Mouse (Mus musculus) heart, postnatal 0 days (tissue): ENCODE results near the gene Vgll4. TPM values are rescaled to one million over a fixed set of nuclear protein-coding genes. Genes with fewer than 3 reads are reported as not detected.

Experiments
- ATAC-seq: fragments of 200-750 bp; cut with Nextera tagmentation; 2 replicates; pipeline ENCODE4 v1.8.0; 2017; ENCODE audit warnings: low read depth, moderate number of reproducible peaks, moderate library complexity; ENCODE audit not compliant: insufficient read depth
- DNase-seq: peaks from one replicate; pipeline ENCODE4 v3.0.0-alpha.2; 2016; ENCODE audit warnings: low spot score
- H3K27ac ChIP-seq: fragments of 300-500 bp; sonication (generic); 2 replicates; pipeline ENCODE4 v1.5.1; 2014; ENCODE audit warnings: low read depth, mild to moderate bottlenecking
- H3K27me3 ChIP-seq: fragments of 300-500 bp; sonication (generic); 2 replicates; pipeline ENCODE4 v1.6.1; 2014; ENCODE audit warnings: low read length, mixed read lengths; ENCODE audit not compliant: control insufficient read depth, insufficient read depth
- H3K36me3 ChIP-seq: fragments of 300-500 bp; sonication (generic); replicated peaks from 2 replicates; pipeline ENCODE4 v1.6.1; 2014; ENCODE audit warnings: low read length, mixed read lengths; ENCODE audit not compliant: control insufficient read depth, insufficient read depth
- H3K4me1 ChIP-seq: fragments of 300-500 bp; sonication (generic); 2 replicates; pipeline ENCODE4 v1.6.1; 2014; ENCODE audit warnings: antibody characterized with exemption; ENCODE audit not compliant: control insufficient read depth, insufficient read depth
- H3K4me2 ChIP-seq: fragments of 300-500 bp; sonication (generic); 2 replicates; pipeline ENCODE4 v1.6.1; 2014; ENCODE audit warnings: low read depth, mild to moderate bottlenecking, low read length, moderate library complexity
- H3K4me3 ChIP-seq: fragments of 300-500 bp; sonication (generic); 2 replicates; pipeline ENCODE4 v1.5.1; 2014; ENCODE audit warnings: low read depth, low read length
- H3K9ac ChIP-seq: fragments of 300-500 bp; sonication (generic); replicated peaks from 2 replicates; pipeline ENCODE4 v1.6.1; 2014; ENCODE audit warnings: low read depth, low read length, mixed read lengths
- H3K9me3 ChIP-seq: fragments of 300-500 bp; sonication (generic); replicated peaks from 2 replicates; pipeline ENCODE4 v1.6.1; 2016; ENCODE audit warnings: low read length; ENCODE audit not compliant: control insufficient read depth
- CTCF ChIP-seq: IDR thresholded peaks from 2 replicates; pipeline ENCODE4 v1.5.1; 2016; ENCODE audit warnings: antibody characterized with exemption, control low read depth, low read depth
- EP300 ChIP-seq: IDR thresholded peaks from 2 replicates; pipeline ENCODE4 v1.6.1; 2016; ENCODE audit warnings: antibody characterized with exemption, low read depth
- WGBS: fragments of 180-500 bp; shearing (Covaris S2); extraction: QIAGEN DNeasy Blood & Tissue Kit; methylation state at CpG from one replicate; pipeline ENCODE4 v1.1.7; 2014; 5-methylcytosine and 5-hydroxymethylcytosine counted together
- polyA plus RNA-seq: library from polyadenylated mRNA; unstranded; fragments of >200 nt; fragmentation: Nextera tagmentation; extraction: Ambion mirVana; gene quantifications from 2 replicates; pipeline ENCODE4 v1.2.1, GENCODE M21; 2015
- total RNA-seq: library from RNA; depleted of rRNA; stranded (reverse); fragments of >200 nt; gene quantifications from 2 replicates; pipeline ENCODE4 v1.2.3, GENCODE M21; 2014; ENCODE audit warnings: low replicate concordance

The Vgll4 gene
- total and polyA plus RNA-seq, 2 experiments from 2014 or later = 38.8 to 52.2 TPM

DNA sequence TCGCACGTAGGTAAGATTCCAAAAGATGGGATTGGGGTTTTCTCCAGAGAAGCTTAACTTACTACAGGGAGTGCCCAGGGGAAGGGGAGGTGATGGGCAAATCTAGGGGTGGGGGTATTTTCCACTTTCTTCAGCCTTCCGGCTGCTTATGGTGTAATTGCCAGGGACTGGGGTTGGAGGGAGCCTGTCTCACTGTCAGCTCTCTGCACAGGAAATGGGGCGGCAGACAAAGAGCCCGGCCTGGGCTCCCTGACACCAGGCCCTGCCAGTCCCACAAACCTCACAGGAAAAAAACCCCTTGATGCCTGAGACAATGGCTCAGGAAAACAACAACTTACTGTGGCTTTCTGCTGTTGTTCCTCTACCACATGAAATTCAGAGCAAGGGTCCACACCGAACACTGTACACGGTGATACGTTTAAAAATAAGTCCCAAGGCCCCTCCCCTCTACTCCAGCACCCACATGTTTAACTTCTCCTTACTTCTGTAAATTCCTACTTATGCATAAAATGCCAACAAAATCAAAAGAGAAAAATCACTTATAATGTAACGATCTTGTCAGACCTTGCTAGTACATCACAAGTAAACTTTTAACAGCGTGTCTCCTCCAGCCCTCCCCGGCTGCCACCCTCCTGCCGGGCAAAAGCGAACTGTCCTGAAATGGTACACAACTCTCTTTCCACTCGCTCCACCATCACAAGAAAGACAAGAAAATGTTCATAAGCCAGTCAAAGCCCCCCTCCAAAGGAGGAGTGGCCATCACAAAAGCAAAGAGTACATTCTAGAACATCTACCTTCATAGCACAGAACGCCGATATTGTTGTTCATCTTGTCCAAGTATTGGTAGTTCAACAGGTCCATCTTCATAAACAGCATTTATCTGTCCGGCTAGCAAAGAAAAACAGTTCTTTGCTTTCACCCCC, 49.0 kb downstream of the Vgll4 start:
- Histone ChIP-seq H3K9ac (peak overlapping the region; percentile 79), H3K27ac (peak overlapping the region; percentile 93), H3K4me1 (peaks cover 39% of the 10 kb centered on the region), H3K36me3 (no peaks in the 10 kb centered on the region), H3K9me3 (no peaks in the 10 kb centered on the region), H3K4me2 (peak overlapping the region; percentile 78), H3K27me3 (no peaks in the 10 kb centered on the region), H3K4me3 (peak overlapping the region; percentile 89)
- TF ChIP-seq EP300 = no peak
- no peak for TF ChIP-seq CTCF
- WGBS = under 1% methylated on average over 17 of the region's 17 CpGs
- ATAC-seq (0 out of 2 replicates have a peak, but pooled peaks have one; percentile 27), DNase-seq (peak; percentile 41)

DNA sequence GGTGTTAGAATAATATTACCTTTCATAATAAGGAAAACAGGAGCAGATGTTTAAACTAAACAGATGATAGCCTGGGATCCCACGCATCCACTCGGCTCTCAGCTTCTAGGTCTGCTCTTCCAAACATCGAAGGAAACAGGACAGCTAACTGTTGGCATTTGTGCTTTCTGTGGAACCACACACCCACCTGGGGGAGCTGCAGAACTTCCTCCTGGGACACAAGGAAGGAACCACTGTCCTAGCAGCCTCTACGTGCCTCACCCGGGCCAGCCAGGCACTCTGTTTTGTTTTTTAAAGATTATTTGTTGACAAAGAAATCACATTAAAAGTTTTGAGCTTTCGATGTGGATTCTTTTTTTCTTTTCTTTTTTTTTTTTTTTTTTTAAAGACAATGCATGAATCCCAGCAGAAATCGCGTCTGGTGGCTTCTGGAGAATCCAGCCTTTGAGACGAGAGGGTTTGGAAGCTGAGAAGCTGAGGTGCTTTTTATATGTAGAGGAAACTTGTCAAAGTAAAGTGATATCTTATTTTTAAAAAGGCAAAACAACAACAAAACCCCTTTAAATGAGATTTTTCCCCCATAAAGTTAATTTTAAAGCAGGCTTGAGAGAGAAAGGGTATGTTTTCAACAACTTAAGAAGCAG, 50.0 kb downstream of the Vgll4 start:
- Histone ChIP-seq H3K27me3 (no peaks in the 10 kb centered on the region), H3K4me1 (peaks cover 49% of the 10 kb centered on the region), H3K4me3 (peak overlapping the region; percentile 89), H3K4me2 (peak overlapping the region; percentile 78), H3K9ac (peak overlapping the region; percentile 79), H3K36me3 (0 out of 2 replicates have a peak, but pooled peaks cover 2% of the 10 kb centered on the region), H3K9me3 (no peaks in the 10 kb centered on the region), H3K27ac (peak overlapping the region; percentile 93)
- DNase-seq (no peak), ATAC-seq (no peak)
- WGBS = 6% methylated on average over 9 of the region's 9 CpGs
- no peak for TF ChIP-seq EP300
- peak; percentile 20; the same call in 1 of the 2 replicates for TF ChIP-seq CTCF

DNA sequence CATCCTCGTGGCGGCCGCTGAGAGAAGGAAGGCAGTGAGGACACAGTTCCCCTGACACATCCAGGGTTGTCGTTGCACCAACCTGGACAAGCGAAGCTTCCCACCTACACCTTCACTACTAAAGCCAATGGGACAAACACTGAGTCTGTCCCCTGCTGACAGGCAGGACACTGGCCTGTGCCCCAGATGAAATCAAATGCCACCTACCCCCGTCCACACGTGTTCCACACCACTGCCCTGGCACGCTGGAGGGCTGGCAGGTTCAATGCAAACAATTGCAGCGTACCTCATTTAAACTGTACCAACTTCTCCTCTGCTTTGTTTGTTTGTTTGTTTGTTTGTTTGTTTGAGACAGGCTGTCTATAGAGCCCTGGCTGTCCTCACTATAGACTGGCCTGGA, 50.8 kb downstream of the Vgll4 start:
- no peaks in the 10 kb centered on the region for H3K27me3 ChIP-seq
- no peak for DNase-seq
- H3K36me3 ChIP-seq = 0 out of 2 replicates have a peak, but pooled peaks cover 3% of the 10 kb centered on the region
- peak overlapping the region; percentile 1; the same call in 1 of the 2 replicates for H3K9ac ChIP-seq
- ATAC-seq = no peak
- WGBS = 52% methylated on average over 9 of the region's 9 CpGs
- no peaks in the 10 kb centered on the region for H3K9me3 ChIP-seq
- H3K4me1 ChIP-seq = peaks cover 57% of the 10 kb centered on the region
- peak overlapping the region; percentile 78 for H3K4me2 ChIP-seq
- peak overlapping the region; percentile 18 for H3K27ac ChIP-seq
- TF ChIP-seq EP300 (no peak), CTCF (no peak)
- peak overlapping the region; percentile 89 for H3K4me3 ChIP-seq

DNA sequence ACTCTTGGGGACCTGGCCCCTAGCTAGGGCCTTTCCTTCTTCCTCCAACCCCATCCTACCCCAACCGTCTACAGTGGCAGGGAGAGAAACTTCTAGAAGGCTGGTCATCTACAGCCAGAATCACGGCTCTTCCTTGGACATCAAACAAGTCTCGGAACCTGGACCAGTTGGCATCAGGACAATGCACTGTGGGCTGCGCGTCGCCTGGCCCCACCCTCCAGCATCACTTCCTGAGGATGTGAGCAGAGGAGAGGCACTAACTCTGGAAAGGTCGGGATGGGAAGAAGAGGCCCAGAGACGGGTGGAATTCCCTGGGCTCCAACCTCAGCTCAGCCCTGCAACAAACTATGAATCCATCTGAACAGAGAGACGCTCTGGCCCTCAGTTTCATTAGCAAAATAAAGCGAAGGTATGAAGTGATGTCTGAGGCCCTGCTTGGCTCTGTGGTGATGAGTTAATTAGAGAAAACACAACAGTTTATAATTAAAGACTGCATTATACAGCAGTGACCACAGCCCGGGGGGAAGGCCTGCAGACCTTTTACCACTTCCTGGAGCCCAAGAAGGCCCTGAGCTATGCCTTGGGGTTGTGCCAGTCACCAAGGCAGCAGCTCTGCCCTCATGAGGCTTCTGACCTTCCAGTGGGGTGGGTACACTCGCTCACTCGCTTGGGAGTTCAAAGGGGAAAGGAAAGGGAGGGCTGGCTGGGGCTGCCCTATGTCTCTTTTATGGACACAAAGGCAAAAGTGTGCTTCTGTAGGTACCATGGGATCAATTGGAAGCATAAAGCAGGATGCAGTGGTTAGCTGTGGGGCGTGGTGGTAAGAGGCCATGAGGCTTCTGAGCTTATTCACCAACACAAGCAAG, 51.8 kb downstream of the Vgll4 start:
- 52% methylated on average over 14 of the region's 14 CpGs for WGBS
- H3K27ac ChIP-seq = peak overlapping the region; percentile 69
- TF ChIP-seq EP300 = no peak
- TF ChIP-seq CTCF = no peak
- peak overlapping the region; percentile 89 for H3K4me3 ChIP-seq
- H3K9ac ChIP-seq = peak overlapping the region; percentile 35; the same call in 1 of the 2 replicates
- no peaks in the 10 kb centered on the region for H3K27me3 ChIP-seq
- H3K36me3 ChIP-seq = 0 out of 2 replicates have a peak, but pooled peaks cover 3% of the 10 kb centered on the region
- ATAC-seq (no peak), DNase-seq (no peak)
- no peaks in the 10 kb centered on the region for H3K9me3 ChIP-seq
- peak overlapping the region; percentile 78 for H3K4me2 ChIP-seq
- H3K4me1 ChIP-seq = peaks cover 67% of the 10 kb centered on the region

DNA sequence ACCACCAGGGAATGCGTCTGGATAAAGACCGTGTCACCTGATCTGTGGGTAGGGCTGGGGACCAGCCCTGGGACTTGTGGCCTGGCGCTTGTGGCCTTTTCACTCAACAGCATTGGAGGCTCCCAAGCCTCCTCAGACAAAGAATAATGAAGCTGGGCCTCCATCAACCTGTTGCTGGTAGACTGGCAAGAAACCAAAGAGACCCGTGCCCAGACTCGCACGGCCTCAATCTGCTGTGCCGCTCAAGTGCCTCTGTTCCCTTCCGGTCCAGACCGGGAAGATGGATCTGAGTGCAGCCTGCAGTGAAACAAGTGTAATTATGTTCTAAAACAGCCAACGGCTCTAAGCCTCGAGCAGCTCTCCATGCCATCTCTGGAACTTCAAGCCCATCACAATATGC, 52.7 kb downstream of the Vgll4 start:
- Histone ChIP-seq H3K27ac (peak overlapping the region; percentile 69), H3K4me1 (peaks cover 72% of the 10 kb centered on the region), H3K36me3 (0 out of 2 replicates have a peak, but pooled peaks cover 3% of the 10 kb centered on the region), H3K9me3 (no peaks in the 10 kb centered on the region), H3K4me3 (no peak overlapping the region), H3K27me3 (no peaks in the 10 kb centered on the region), H3K4me2 (peak overlapping the region; percentile 78), H3K9ac (no peak overlapping the region)
- TF ChIP-seq EP300 (no peak), CTCF (no peak)
- DNase-seq = no peak
- 37% methylated on average over 11 of the region's 11 CpGs for WGBS
- no peak for ATAC-seq
